Mouse (Mus musculus) CH12.LX (cell line): Measurements from ENCODE around the gene C1qtnf3.

ENCODE experiments used
- CTCF ChIP-seq, 2 experiments: IDR thresholded peaks in 1 of 2; conservative IDR thresholded peaks in 1 of 2; 2 replicates each; pipeline ENCODE4 v1.5.1; 2011 to 2012; ENCODE audit warnings: low read depth in 2 of 2, low read length in 2 of 2, improper control_type of control experiment in 1 of 2, inconsistent platforms in 1 of 2, mild to moderate bottlenecking in 1 of 2, moderate library complexity in 1 of 2
- GABPA ChIP-seq: IDR thresholded peaks from 2 replicates; pipeline ENCODE4 v1.6.1; 2012; ENCODE audit warnings: low read depth, low read length, improper control_type of control experiment, inconsistent platforms; ENCODE audit not compliant: insufficient replicate concordance
- HCFC1 ChIP-seq: IDR thresholded peaks from 2 replicates; pipeline ENCODE4 v1.6.1; 2012; ENCODE audit warnings: low read depth, mild to moderate bottlenecking, inconsistent platforms, low read length, improper control_type of control experiment
- JUN ChIP-seq: IDR thresholded peaks from 2 replicates; pipeline ENCODE4 v1.6.1; 2011; ENCODE audit warnings: low read depth, mild to moderate bottlenecking, low read length, improper control_type of control experiment, moderate library complexity; ENCODE audit not compliant: insufficient read depth
- MXI1 ChIP-seq: IDR thresholded peaks from 2 replicates; pipeline ENCODE4 v1.6.1; 2011; ENCODE audit warnings: mild to moderate bottlenecking, low read depth, low read length, improper control_type of control experiment
- POLR2A ChIP-seq: IDR thresholded peaks from 2 replicates; pipeline ENCODE4 v1.6.1; 2011; ENCODE audit warnings: low read depth, mild to moderate bottlenecking, improper control_type of control experiment, low read length
- SMC3 ChIP-seq: IDR thresholded peaks from 2 replicates; pipeline ENCODE4 v1.6.1; 2011; ENCODE audit warnings: low read depth, low read length, improper control_type of control experiment
- USF1 ChIP-seq: IDR thresholded peaks from 2 replicates; pipeline ENCODE4 v1.6.1; 2014; ENCODE audit warnings: low read depth, mild to moderate bottlenecking, inconsistent platforms, low read length, improper control_type of control experiment

DNA sequence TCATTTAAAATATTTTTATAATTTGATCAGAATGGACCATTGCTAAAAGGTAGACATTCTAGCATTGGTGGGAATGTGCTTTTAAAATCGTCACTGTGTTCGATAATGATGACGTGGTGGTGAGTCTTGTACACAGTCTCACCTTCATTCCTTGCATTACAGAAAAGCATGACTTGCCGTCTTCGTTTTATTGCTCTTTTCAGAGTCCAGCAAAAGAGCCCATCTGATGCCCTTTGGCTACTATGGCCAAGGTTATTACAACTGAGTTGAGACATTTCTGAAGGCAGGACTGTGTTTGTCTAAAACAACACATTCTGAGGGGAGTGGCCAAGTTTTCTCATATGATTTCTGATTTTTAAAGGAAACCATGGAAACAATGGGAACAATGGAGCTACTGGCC, 8.1 kb downstream of the C1qtnf3 start:
- no peak for TF ChIP-seq HCFC1
- TF ChIP-seq GABPA = no peak
- no peak for TF ChIP-seq POLR2A
- no peak for TF ChIP-seq SMC3
- TF ChIP-seq USF1 = no peak
- TF ChIP-seq JUN = no peak
- no peak for TF ChIP-seq MXI1
- TF ChIP-seq CTCF (conservative IDR thresholded peaks at IDR 0.05 in 1 of 2, IDR thresholded peaks at IDR 0.05 in 1 of 2; ENCODE audit: low read depth in 2 of 2, low read length in 2 of 2) = no peak
